Mouse (Mus musculus) hematopoietic multipotent progenitor cell, adult 10-12 weeks (in vitro differentiated cells): ENCODE data around the gene Pdlim4. TPM values are rescaled to one million over a fixed set of nuclear protein-coding genes. Genes with fewer than 3 reads are reported as not detected.

ENCODE experiments used
- polyA plus RNA-seq: library from polyadenylated mRNA; stranded (reverse); fragments of >175 nt; gene quantifications from 2 replicates; pipeline ENCODE4 v1.2.3, GENCODE M21; 2012; ENCODE audit warnings: low replicate concordance

Pdlim4 gene
- polyA plus RNA-seq: 17.4 and 24.0 TPM in 2 replicates

DNA sequence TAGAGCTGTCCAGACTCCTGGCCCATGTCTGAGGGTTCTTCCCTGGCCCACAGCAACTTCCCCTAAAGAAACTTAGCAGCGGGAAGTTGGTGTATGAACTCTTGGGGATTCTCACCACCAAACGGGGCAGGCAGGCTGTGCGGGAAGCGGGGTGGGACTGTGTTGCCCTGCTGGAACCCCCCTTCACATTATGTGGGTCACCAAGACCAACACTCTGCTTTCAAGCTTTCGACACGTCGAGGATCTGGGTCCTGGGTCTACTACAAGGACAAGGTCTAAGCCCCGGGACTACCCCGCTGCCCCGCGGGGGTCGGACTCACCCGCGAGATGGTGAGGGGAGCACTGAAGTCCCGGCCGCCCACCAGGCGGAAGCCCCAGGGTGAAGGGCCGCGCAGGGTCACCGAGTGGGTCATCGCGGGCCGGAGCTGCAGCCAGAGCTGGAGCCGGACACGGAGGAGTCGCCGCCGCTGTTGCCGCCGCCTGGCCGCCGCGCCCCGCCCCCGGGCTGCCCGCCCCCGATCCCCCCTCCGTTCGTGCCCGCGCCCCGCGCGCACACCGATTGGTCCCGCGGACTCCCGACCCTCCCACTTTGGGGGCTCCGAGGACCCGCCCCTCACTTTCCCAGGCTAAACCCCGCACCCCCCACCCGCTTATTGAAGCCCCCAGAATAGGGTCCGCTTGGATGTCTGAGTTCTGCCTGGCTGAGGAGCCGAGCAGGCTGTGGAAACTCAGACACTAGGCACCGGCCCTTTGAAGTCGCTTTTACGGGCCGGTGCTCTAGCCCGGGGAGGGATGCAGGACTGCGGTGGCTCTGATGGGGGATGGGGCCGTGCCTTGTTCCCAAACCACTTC is at the start of gene Pdlim4:
Gene Pdlim4, minus strand, starts transcription at position 495 of the 852 bp plus-strand sequence.

DNA sequence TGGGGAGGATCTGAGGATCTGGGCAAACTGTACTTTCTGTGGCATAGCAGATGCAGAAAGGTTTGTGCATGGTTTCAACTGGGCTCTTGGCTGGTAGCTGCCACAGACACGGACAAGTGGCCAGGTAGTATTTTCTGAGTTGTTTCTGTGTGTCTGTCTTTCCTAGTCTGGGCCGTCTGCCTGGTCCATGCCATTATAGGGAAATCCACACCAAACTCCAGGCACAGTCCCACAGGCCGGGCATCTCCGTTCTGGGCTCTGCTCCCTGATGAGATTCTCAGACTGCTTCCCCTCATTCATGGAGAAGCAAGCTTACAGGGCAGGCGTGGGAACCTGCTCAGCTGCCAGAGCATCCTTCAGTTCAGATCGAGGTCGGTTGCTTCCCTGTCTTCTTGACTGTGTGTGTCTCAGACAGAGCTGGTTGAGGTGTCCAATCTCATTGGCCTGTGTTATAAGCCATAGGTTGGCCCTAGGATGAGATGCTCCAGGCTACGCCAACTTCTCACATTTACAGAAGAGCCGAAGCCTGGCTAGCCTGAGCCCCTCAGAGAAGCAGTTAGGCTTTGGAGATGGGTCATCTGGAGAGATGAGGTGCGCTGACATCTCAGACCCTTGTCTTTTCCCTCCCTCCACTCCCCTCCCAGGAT is 31.4 kb upstream of the Pdlim4 start, which contains the start of gene P4ha2:
Gene P4ha2, plus strand, starts transcription at position 51 of the 647 bp plus-strand sequence.

DNA sequence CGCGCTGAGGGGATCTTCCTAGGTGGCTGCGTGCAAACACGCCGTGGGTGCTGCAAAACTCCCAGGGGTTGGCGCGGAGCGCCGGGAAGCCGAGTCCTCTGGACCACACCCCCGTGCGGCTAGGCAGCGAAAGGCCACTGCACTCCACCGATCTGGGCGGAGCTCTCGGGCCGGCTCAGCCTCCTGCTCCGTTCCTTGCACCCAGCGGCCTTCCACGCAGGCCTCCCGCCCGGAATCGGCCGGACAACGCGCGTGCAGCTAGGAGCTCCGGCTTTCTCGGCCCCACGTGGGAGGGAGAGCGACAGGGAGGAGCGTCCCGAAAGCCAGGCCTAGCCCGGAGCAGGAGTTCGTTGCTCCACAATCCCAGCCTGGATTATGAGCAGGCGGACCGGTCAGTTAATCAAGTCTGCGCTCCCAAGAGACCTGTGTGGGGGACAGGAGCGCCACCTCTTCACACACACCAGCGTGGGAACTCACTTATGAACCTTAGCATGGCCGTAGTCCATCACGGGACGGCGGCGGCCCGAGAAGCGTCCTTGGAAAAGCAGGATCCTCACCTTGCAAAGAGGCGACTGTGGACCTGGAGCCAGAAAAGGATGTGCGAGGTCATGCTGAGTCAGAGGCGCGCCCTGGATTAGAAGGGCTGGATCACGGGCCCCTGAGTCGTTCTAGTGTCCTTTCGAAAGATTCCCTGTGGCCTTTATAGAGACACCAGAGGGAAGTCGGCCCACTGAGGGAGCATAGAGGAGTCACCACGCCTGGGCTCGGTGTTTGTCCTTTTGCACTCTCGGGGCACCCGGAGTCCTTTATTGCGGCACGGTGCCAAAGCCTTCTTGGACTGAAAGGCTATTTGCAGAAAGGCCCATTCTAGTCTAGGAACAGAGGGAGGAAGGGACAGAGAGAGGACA is 40.5 kb downstream of the Pdlim4 start, which contains the start of gene Slc22a4:
Gene Slc22a4, minus strand, starts transcription at position 47 of the 908 bp plus-strand sequence.

Other genes starting within 250 kb of the Pdlim4 start
- 5.2 and 10.3 TPM in 2 replicates for gene Gm12216, start 209.8 kb downstream of the Pdlim4 start, polyA plus RNA-seq
- gene Slc22a5, start 177.4 kb downstream of the Pdlim4 start, polyA plus RNA-seq: 6.6 and 13.3 TPM in 2 replicates
- 1.7 TPM in 2 replicates for gene Slc22a21, start 88.7 kb downstream of the Pdlim4 start, polyA plus RNA-seq
- gene Slc22a4, start 40.9 kb downstream of the Pdlim4 start, polyA plus RNA-seq: 2.5 and 6.1 TPM in 2 replicates
- gene P4ha2, start 31.1 kb upstream of the Pdlim4 start, polyA plus RNA-seq: 0.14 and 0.29 TPM in 2 replicates
- gene Csf2, start 180.7 kb upstream of the Pdlim4 start, polyA plus RNA-seq: not detected in 2 replicates
- not detected in 2 replicates for gene Il3, start 198.3 kb upstream of the Pdlim4 start, polyA plus RNA-seq
- gene Acsl6, start 234.8 kb upstream of the Pdlim4 start, polyA plus RNA-seq: 1.8 TPM in 1 of 2 replicates, not detected in the other